Mouse (Mus musculus) liver, postnatal 0 days (tissue): ENCODE results near the gene Olfr286.

ENCODE experiments used
- CTCF ChIP-seq: sonication (generic); IDR thresholded peaks from 2 replicates; pipeline ENCODE4 v1.5.1; 2016; ENCODE audit warnings: antibody characterized with exemption, low read depth
- EP300 ChIP-seq: IDR thresholded peaks from 2 replicates; pipeline ENCODE4 v1.6.1; 2016; ENCODE audit warnings: antibody characterized with exemption, low read depth, mild to moderate bottlenecking

DNA sequence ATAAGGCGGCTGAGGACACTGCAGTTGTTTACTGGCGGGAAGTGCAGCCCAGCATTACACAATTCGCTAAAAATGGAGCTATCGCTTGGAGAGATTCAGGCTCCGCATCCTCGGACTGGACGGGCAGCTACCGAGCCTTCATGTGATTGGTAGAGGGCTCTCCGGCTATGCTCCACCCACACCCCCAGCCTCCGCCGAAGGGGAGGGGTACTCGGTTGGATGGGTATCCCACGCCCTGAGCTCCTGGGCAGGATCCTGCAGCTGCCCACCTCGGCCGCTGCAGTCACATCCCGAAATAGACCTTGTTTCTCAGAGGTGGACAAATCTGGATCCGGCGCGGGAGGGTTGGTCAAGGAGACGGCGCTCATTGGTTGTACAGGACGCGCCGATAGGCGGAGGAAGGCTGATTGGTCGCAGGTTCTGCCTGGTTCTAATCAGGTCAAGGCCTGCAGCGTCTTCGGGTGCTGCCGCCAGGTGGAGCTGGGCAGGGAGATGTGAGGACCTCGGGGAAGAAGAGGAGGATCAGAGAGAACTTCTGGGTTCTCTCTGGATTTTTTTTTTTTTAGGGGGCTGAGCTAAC is 53.0 kb downstream of the Olfr286 start:
- TF ChIP-seq CTCF (peak; percentile 82), EP300 (no peak)
